Mouse (Mus musculus) olfactory bulb, adult 2 months (tissue): ENCODE data around the gene Lap3. TPM values are rescaled to one million over a fixed set of nuclear protein-coding genes. Genes with fewer than 3 reads are reported as not detected.

ENCODE experiments used
- H3K27ac ChIP-seq: fragments of 200-500 bp; 2 replicates; pipeline ENCODE4 v1.5.1; 2012; ENCODE audit warnings: low read depth, low read length; ENCODE audit not compliant: insufficient read depth
- H3K4me1 ChIP-seq: fragments of 200-500 bp; 2 replicates; pipeline ENCODE4 v1.6.1; 2012; ENCODE audit warnings: low read length; ENCODE audit not compliant: control insufficient read depth, insufficient read depth
- H3K4me3 ChIP-seq: fragments of 200-500 bp; 2 replicates; pipeline ENCODE4 v1.5.1; 2012; ENCODE audit warnings: mild to moderate bottlenecking, low read depth, low read length, moderate library complexity; ENCODE audit not compliant: insufficient read depth
- CTCF ChIP-seq: fragments of 200-500 bp; IDR thresholded peaks from 2 replicates; pipeline ENCODE4 v1.5.1; 2012; ENCODE audit warnings: low read depth, mild to moderate bottlenecking, low read length, moderate library complexity; ENCODE audit not compliant: insufficient read depth
- POLR2A ChIP-seq: fragments of 200-500 bp; IDR thresholded peaks from 2 replicates; pipeline ENCODE4 v1.6.1; 2012; ENCODE audit warnings: mild to moderate bottlenecking, low read depth, low read length, moderate library complexity; ENCODE audit not compliant: insufficient read depth
- WGBS: fragments of 180-500 bp; shearing (Covaris S2); methylation state at CpG from one replicate; pipeline ENCODE4 v1.1.7; 2018; 5-methylcytosine and 5-hydroxymethylcytosine counted together
- polyA plus RNA-seq: library from polyadenylated mRNA; stranded (reverse); fragments of >200 nt; gene quantifications from 2 replicates; pipeline ENCODE4 v1.2.4, GENCODE M21; 2012; ENCODE audit warnings: low replicate concordance; ENCODE audit not compliant: missing spikeins, insufficient read depth, insufficient read length

Lap3 gene
- not detected in 2 replicates for polyA plus RNA-seq

DNA sequence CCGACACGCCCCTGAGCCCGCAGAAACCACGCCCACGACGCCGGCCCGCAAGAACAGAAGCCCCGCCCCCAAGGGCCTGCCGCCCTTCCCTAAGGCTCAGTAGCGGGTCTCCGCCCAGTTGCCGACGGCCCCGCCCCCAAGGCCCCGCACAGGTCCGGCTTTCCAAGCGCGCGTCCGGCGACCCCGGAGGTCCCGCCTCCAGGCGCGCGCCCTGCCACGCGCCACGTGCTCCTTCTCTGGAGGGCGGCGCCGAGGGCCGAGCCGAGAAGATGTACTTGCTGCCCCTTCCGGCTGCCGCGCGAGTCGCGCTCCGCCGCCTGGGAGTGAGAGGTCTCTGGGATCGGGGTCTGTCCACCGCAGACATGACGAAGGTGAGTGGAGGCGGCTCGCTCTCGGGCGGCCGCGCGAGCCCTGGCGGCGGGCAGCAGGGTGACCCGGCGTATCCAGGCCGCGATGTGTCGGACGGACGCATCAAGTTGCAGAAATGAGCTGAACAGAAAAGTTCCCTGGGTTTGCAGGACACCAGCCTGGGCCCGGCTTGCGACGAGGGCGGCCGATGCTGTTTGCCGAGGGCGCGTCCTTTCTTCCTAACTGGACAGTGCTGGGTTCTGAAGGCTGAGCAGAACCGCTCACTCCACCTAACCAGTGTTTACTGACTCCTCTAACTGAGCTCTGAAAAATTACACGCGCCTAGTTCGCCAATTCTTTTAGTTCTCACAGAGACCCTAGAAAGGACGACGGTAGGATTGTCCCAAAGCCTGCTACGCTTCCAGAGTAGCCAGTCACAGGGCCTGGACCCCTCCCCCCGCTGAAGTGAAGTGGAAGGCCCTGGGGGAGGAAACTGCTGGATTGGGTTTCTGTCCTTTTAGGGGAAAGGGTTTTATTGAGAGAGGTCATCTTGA, at the start of gene Lap3:
Gene Lap3 (plus strand): TSS at position 184 of the 902 bp plus-strand sequence.
- no peak; the same call in 1 of the 2 replicates for TF ChIP-seq CTCF
- peak; percentile 36; the same call in 1 of the 2 replicates for TF ChIP-seq POLR2A
- Histone ChIP-seq H3K27ac (no peak within 1 kb of the TSS; the same call in 1 of the 2 replicates), H3K4me3 (peak within 1 kb of the TSS; percentile 81), H3K4me1 (peaks cover 13% of the 10 kb centered on the region)
- WGBS, result 1% methylated on average over 78 of the region's 78 CpGs

- Histone ChIP-seq H3K4me1 (peaks cover 10% of the 10 kb centered on the region; the same call in 1 of the 2 replicates), H3K4me3 (no peak overlapping the region), H3K27ac (no peak overlapping the region)
- 81% methylated on average over 8 of the region's 8 CpGs for WGBS
- TF ChIP-seq POLR2A, result no peak
- no peak for TF ChIP-seq CTCF
These were observed 48.9 kb upstream of the Lap3 start for GRCm38 (mm10) chr5:45444130-45444832.

GRCm38 (mm10) chr5:45448676-45449075, 44.5 kb upstream of the Lap3 start:
- H3K4me3 ChIP-seq, result peak overlapping the region; percentile 66; the same call in 1 of the 2 replicates
- no peak overlapping the region for H3K27ac ChIP-seq
- WGBS, result 26% methylated on average over 5 of the region's 5 CpGs
- H3K4me1 ChIP-seq, result peaks cover 12% of the 10 kb centered on the region; the same call in 1 of the 2 replicates
- no peak for TF ChIP-seq CTCF
- TF ChIP-seq POLR2A, result no peak

DNA sequence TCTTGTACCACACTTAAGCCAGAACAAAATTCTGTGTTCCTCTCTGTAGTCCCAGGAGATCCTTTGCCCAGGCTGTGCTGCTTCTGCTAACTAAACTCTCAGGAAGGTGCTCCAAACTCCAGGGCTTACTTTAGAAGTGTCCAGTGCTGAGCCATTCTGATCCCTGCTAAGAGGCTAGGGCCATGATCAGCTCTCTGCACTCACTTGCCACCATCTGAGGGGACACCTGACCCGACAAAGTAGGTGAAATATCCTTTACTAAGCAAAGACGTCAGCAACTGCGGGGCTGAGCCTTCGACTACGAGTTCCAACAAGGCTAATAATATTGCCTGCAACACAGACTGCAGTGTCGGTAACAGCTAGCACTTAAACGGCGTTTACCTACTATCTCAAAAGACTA, 44.0 kb upstream of the Lap3 start:
- WGBS, result 2% methylated on average over 8 of the region's 8 CpGs
- peaks cover 12% of the 10 kb centered on the region; the same call in 1 of the 2 replicates for H3K4me1 ChIP-seq
- TF ChIP-seq POLR2A (no peak), CTCF (no peak)
- H3K4me3 ChIP-seq, result peak overlapping the region; percentile 66
- no peak overlapping the region for H3K27ac ChIP-seq

GRCm38 (mm10) chr5:45449831-45450716, 43.1 kb upstream of the Lap3 start, which contains the start of gene Qdpr:
Gene Qdpr (minus strand): TSS chr5:45450236.
- no peak for TF ChIP-seq CTCF
- peak; percentile 26 for TF ChIP-seq POLR2A
- H3K4me3 ChIP-seq, result peak within 1 kb of the TSS; percentile 66
- H3K4me1 ChIP-seq, result peaks cover 12% of the 10 kb centered on the region; the same call in 1 of the 2 replicates
- under 1% methylated on average over 70 of the region's 70 CpGs for WGBS
- H3K27ac ChIP-seq, result 0 out of 2 replicates have a peak within 1 kb of the TSS, but pooled peaks have one; percentile 10

DNA sequence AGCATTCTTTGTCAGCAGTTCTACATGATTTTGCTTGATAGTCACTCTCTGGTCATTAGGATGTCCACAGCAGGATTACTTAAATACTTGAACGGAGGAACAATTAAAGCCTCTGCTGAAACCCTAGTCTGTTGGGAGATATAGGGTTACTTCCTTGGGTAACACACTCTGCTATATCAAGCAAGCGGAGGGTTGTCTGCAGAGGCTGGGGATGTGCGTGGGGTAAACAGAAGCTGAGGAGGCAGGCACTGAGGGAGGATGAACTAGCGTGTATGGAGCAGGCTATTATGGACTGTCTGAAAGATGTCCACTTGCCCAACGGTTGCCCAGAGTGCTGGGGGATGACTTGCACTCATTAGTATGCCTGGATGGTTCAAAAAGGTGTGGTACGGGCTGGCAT, 39.7 kb upstream of the Lap3 start, which contains the start of gene Clrn2:
Gene Clrn2 (plus strand): TSS at position 301 of the 400 bp plus-strand sequence.
- 60% methylated on average over 6 of the region's 6 CpGs for WGBS
- H3K27ac ChIP-seq, result no peak within 1 kb of the TSS

GRCm38 (mm10) chr5:45454456-45454855, 38.7 kb upstream of the Lap3 start:
- peaks cover 2% of the 10 kb centered on the region; the same call in 1 of the 2 replicates for H3K4me1 ChIP-seq
- H3K27ac ChIP-seq, result no peak overlapping the region
- H3K4me3 ChIP-seq, result no peak overlapping the region
- WGBS, result 36% methylated on average over 9 of the region's 9 CpGs
- TF ChIP-seq POLR2A (no peak), CTCF (no peak)

More for the DNA sequence above, 39.7 kb upstream of the Lap3 start, which contains the start of gene Clrn2:
- TF ChIP-seq CTCF, result no peak
- no peak for TF ChIP-seq POLR2A
- no peak within 1 kb of the TSS for H3K4me3 ChIP-seq
- H3K4me1 ChIP-seq, result peaks cover 10% of the 10 kb centered on the region; the same call in 1 of the 2 replicates

DNA sequence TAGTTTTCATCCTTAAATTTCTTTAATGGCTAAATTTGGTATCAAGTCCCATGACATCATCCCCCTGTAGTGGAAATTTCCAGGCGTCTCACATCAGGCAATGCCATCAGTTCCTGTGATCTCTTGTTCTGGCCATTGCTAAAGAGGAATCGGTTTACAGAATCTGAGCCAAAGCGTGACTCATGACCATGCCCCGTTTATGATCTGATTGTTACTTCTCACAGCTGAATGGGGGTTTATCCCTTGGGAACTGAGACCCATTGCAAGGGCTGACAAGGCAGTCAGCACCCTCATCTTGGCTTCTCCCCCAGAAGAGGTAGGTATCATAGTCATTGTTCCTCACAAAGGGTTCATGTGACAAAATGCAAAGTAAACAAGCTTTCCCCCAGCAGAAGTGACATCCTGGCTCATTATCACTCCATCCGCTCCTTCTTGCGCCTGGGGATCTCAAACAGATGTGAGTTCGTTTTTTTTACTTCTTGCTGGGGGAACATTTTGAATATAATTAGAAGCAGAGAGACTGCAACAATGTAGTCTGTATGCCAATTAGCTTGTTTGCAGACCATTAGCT, 20.2 kb upstream of the Lap3 start:
- TF ChIP-seq CTCF (no peak), POLR2A (no peak)
- H3K27ac ChIP-seq, result no peak overlapping the region
- no peak overlapping the region for H3K4me3 ChIP-seq
- 18% methylated on average over 7 of the region's 7 CpGs for WGBS
- peaks cover 3% of the 10 kb centered on the region for H3K4me1 ChIP-seq
